Mouse (Mus musculus) erythroblast, embryonic 14.5 days (primary cell): ENCODE measurements around the gene Gper1. TPM values are rescaled to one million over a fixed set of nuclear protein-coding genes. Genes with fewer than 3 reads are reported as not detected.

ENCODE experiments used
- H3K27me3 ChIP-seq: 2 replicates; pipeline ENCODE4 v1.6.1; 2012; ENCODE audit warnings: inconsistent platforms; ENCODE audit not compliant: control insufficient read depth
- H3K36me3 ChIP-seq: 2 replicates; pipeline ENCODE4 v1.6.1; 2012; ENCODE audit warnings: mild to moderate bottlenecking, inconsistent platforms; ENCODE audit not compliant: control insufficient read depth
- H3K4me1 ChIP-seq: 2 replicates; pipeline ENCODE4 v1.6.1; 2012; ENCODE audit warnings: inconsistent platforms; ENCODE audit not compliant: control insufficient read depth
- H3K4me3 ChIP-seq: replicated peaks from 2 replicates; pipeline ENCODE3; 2012; ENCODE audit warnings: moderate library complexity, mild to moderate bottlenecking, inconsistent platforms
- H3K9me3 ChIP-seq: 2 replicates; pipeline ENCODE4 v1.6.1; 2012; ENCODE audit warnings: low read length, inconsistent platforms, mixed read lengths; ENCODE audit not compliant: control insufficient read depth
- GATA1 ChIP-seq: IDR thresholded peaks from 2 replicates; pipeline ENCODE4 v1.6.1; 2012; ENCODE audit warnings: low read length, inconsistent platforms, mixed read lengths
- TAL1 ChIP-seq: IDR thresholded peaks from 3 replicates; pipeline ENCODE4 v1.6.1; 2012; ENCODE audit warnings: low read length, inconsistent platforms, mixed read lengths
- polyA plus RNA-seq: library from polyadenylated mRNA; stranded (reverse); fragments of >175 nt; gene quantifications from 2 replicates; pipeline ENCODE4 v1.2.3, GENCODE M21; 2012

The Gper1 gene
- polyA plus RNA-seq, 1 experiment, result not detected

GRCm38 (mm10) chr5:139418110-139418509 lies 4.8 kb upstream of the Gper1 start:
- H3K9me3 ChIP-seq, result peaks cover 5% of the 10 kb centered on the region; the same call in 1 of the 2 replicates
- H3K36me3 ChIP-seq, result peaks cover 11% of the 10 kb centered on the region
- H3K27me3 ChIP-seq, result no peaks in the 10 kb centered on the region
- no peak for TF ChIP-seq TAL1
- TF ChIP-seq GATA1, result no peak
- no peak overlapping the region for H3K4me3 ChIP-seq
- H3K4me1 ChIP-seq, result no peaks in the 10 kb centered on the region; the same call in 1 of the 2 replicates

- H3K4me3 ChIP-seq, result no peak overlapping the region
- H3K4me1 ChIP-seq, result no peaks in the 10 kb centered on the region; the same call in 1 of the 2 replicates
- peaks cover 5% of the 10 kb centered on the region; the same call in 1 of the 2 replicates for H3K9me3 ChIP-seq
- peaks cover 11% of the 10 kb centered on the region for H3K36me3 ChIP-seq
- H3K27me3 ChIP-seq, result no peaks in the 10 kb centered on the region
- TF ChIP-seq GATA1, result no peak
- no peak for TF ChIP-seq TAL1
These were observed 4.3 kb upstream of the Gper1 start for GRCm38 (mm10) chr5:139418633-139419032.

- TF ChIP-seq TAL1 (no peak), GATA1 (no peak)
- Histone ChIP-seq H3K4me1 (no peaks in the 10 kb centered on the region; the same call in 1 of the 2 replicates), H3K27me3 (no peaks in the 10 kb centered on the region), H3K4me3 (no peak overlapping the region), H3K9me3 (no peaks in the 10 kb centered on the region), H3K36me3 (peaks cover 3% of the 10 kb centered on the region; the same call in 1 of the 2 replicates)
These were observed 2.2 kb downstream of the Gper1 start for GRCm38 (mm10) chr5:139425198-139425597.

GRCm38 (mm10) chr5:139427001-139427400 lies 4.0 kb downstream of the Gper1 start:
- no peak overlapping the region for H3K4me3 ChIP-seq
- H3K4me1 ChIP-seq, result no peaks in the 10 kb centered on the region; the same call in 1 of the 2 replicates
- no peaks in the 10 kb centered on the region for H3K27me3 ChIP-seq
- H3K9me3 ChIP-seq, result no peaks in the 10 kb centered on the region
- TF ChIP-seq TAL1, result no peak
- TF ChIP-seq GATA1, result no peak
- peaks cover 3% of the 10 kb centered on the region; the same call in 1 of the 2 replicates for H3K36me3 ChIP-seq

GRCm38 (mm10) chr5:139427989-139428388 lies 5.0 kb downstream of the Gper1 start:
- H3K4me1 ChIP-seq, result no peaks in the 10 kb centered on the region; the same call in 1 of the 2 replicates
- no peak for TF ChIP-seq GATA1
- no peak for TF ChIP-seq TAL1
- H3K27me3 ChIP-seq, result no peaks in the 10 kb centered on the region
- peaks cover 3% of the 10 kb centered on the region; the same call in 1 of the 2 replicates for H3K36me3 ChIP-seq
- no peak overlapping the region for H3K4me3 ChIP-seq
- H3K9me3 ChIP-seq, result no peaks in the 10 kb centered on the region

- H3K36me3 ChIP-seq, result peaks cover 3% of the 10 kb centered on the region; the same call in 1 of the 2 replicates
- H3K4me1 ChIP-seq, result peaks cover 8% of the 10 kb centered on the region
These were observed 6.9 kb downstream of the Gper1 start for GRCm38 (mm10) chr5:139429818-139430341.

GRCm38 (mm10) chr5:139432333-139432732 lies 9.4 kb downstream of the Gper1 start:
- Histone ChIP-seq H3K9me3 (no peaks in the 10 kb centered on the region), H3K36me3 (no peaks in the 10 kb centered on the region), H3K27me3 (no peaks in the 10 kb centered on the region), H3K4me1 (peaks cover 8% of the 10 kb centered on the region), H3K4me3 (no peak overlapping the region)
- TF ChIP-seq TAL1 (no peak), GATA1 (no peak)

More at GRCm38 (mm10) chr5:139429818-139430341, 6.9 kb downstream of the Gper1 start:
- H3K9me3 ChIP-seq, result no peaks in the 10 kb centered on the region
- H3K27me3 ChIP-seq, result no peaks in the 10 kb centered on the region
- TF ChIP-seq GATA1 (no peak), TAL1 (no peak)
- H3K4me3 ChIP-seq, result no peak overlapping the region

GRCm38 (mm10) chr5:139432747-139433508 lies 10.0 kb downstream of the Gper1 start:
- no peak for TF ChIP-seq TAL1
- TF ChIP-seq GATA1, result no peak
- Histone ChIP-seq H3K36me3 (no peaks in the 10 kb centered on the region), H3K27me3 (no peaks in the 10 kb centered on the region), H3K9me3 (no peaks in the 10 kb centered on the region), H3K4me3 (no peak overlapping the region), H3K4me1 (peaks cover 8% of the 10 kb centered on the region)

GRCm38 (mm10) chr5:139433842-139434568 lies 11.1 kb downstream of the Gper1 start:
- no peak for TF ChIP-seq TAL1
- TF ChIP-seq GATA1, result no peak
- Histone ChIP-seq H3K27me3 (no peaks in the 10 kb centered on the region), H3K36me3 (no peaks in the 10 kb centered on the region), H3K4me1 (peaks cover 8% of the 10 kb centered on the region), H3K9me3 (no peaks in the 10 kb centered on the region), H3K4me3 (no peak overlapping the region)
